Mouse (Mus musculus) embryonic facial prominence, embryonic 13.5 days (tissue): ENCODE measurements at regions not wholly inside any gene's neighbourhood (a gene's known extent, or its start where the extent isn't known, plus 50 kb on each side); places are given as distances from the start of the nearest gene placed in this dataset.

Experiments
- ATAC-seq: fragments of 200-750 bp; cut with Nextera tagmentation; 2 replicates; pipeline ENCODE4 v1.8.0; 2017; ENCODE audit warnings: low read depth; ENCODE audit not compliant: insufficient number of reproducible peaks, insufficient read depth, low FRiP score, low TSS enrichment
- H3K27ac ChIP-seq: fragments of 300-500 bp; sonication (generic); 2 replicates; pipeline ENCODE4 v1.5.1; 2015; ENCODE audit warnings: moderate library complexity, mild to moderate bottlenecking, inconsistent platforms
- H3K27me3 ChIP-seq: fragments of 300-500 bp; sonication (generic); 2 replicates; pipeline ENCODE4 v1.6.1; 2015; ENCODE audit warnings: mild to moderate bottlenecking, inconsistent platforms
- H3K36me3 ChIP-seq: fragments of 300-500 bp; sonication (generic); 2 replicates; pipeline ENCODE4 v1.6.1; 2015; ENCODE audit warnings: mild to moderate bottlenecking, inconsistent platforms
- H3K4me1 ChIP-seq: fragments of 300-500 bp; sonication (generic); 2 replicates; pipeline ENCODE4 v1.6.1; 2015; ENCODE audit warnings: inconsistent platforms
- H3K4me2 ChIP-seq: fragments of 300-500 bp; sonication (generic); 2 replicates; pipeline ENCODE4 v1.6.1; 2015; ENCODE audit warnings: moderate library complexity, mild to moderate bottlenecking, inconsistent platforms
- H3K4me3 ChIP-seq: fragments of 300-500 bp; sonication (generic); 2 replicates; pipeline ENCODE4 v1.5.1; 2015; ENCODE audit warnings: mild to moderate bottlenecking, inconsistent platforms
- H3K9ac ChIP-seq: fragments of 300-500 bp; sonication (generic); 2 replicates; pipeline ENCODE4 v1.6.1; 2015; ENCODE audit warnings: mild to moderate bottlenecking, inconsistent platforms
- H3K9me3 ChIP-seq: fragments of 300-500 bp; sonication (generic); 2 replicates; pipeline ENCODE4 v1.6.1; 2016; ENCODE audit warnings: inconsistent platforms
- WGBS: fragments of 180-500 bp; shearing (Covaris S2); methylation state at CpG from one replicate; pipeline ENCODE4 v1.1.7; 2015; ENCODE audit warnings: mixed read lengths; 5-methylcytosine and 5-hydroxymethylcytosine counted together

- H3K36me3 ChIP-seq, result no peaks in the 10 kb centered on the region
- H3K4me1 ChIP-seq, result no peaks in the 10 kb centered on the region
- 78% methylated on average over 14 of the region's 14 CpGs for WGBS
- ATAC-seq, result no peak
- no peak overlapping the region for H3K4me3 ChIP-seq
- no peak overlapping the region for H3K27ac ChIP-seq
- no peak overlapping the region for H3K4me2 ChIP-seq
- no peak overlapping the region for H3K9ac ChIP-seq
- H3K9me3 ChIP-seq, result no peaks in the 10 kb centered on the region
- no peaks in the 10 kb centered on the region for H3K27me3 ChIP-seq
Observed at GRCm38 (mm10) chr13:69242544-69243296, 243.4 kb upstream of the Adcy2 start.

- ATAC-seq, result no peak
- no peak overlapping the region for H3K4me2 ChIP-seq
- H3K36me3 ChIP-seq, result no peaks in the 10 kb centered on the region
- no peak overlapping the region for H3K9ac ChIP-seq
- H3K27me3 ChIP-seq, result no peaks in the 10 kb centered on the region
- 0 out of 2 replicates have a peak, but pooled peaks cover 3% of the 10 kb centered on the region for H3K9me3 ChIP-seq
- WGBS, result 76% methylated on average over 4 of the region's 4 CpGs
- H3K4me1 ChIP-seq, result no peaks in the 10 kb centered on the region; the same call in 1 of the 2 replicates
- H3K27ac ChIP-seq, result no peak overlapping the region
- H3K4me3 ChIP-seq, result no peak overlapping the region
Observed at GRCm38 (mm10) chr13:69250334-69251129, 251.2 kb upstream of the Adcy2 start.

DNA sequence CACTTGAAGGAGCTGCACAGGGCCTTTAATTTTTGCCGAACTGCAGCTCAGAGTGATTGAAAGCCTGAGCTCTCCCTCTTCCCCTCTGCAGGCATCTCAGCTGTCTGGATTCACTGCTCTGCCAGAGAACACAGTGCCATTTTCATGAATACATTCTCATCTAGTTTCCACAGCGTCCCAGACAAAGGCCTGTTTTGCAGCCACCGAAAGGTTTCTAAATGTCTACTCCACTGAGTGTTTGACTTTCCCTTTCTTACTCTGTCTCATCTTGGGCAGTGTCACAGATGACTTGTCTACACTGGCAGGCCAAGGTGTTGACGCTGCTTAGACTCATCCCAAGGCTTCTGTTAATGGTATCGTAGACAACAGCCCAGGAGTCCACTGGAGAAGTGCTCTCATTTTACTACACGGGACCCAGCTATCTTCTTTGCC lies 251.8 kb upstream of the Adcy2 start:
- no peaks in the 10 kb centered on the region for H3K36me3 ChIP-seq
- H3K4me2 ChIP-seq, result no peak overlapping the region
- no peak for ATAC-seq
- no peaks in the 10 kb centered on the region for H3K27me3 ChIP-seq
- WGBS, result 74% methylated on average over 6 of the region's 6 CpGs
- no peak overlapping the region for H3K9ac ChIP-seq
- H3K9me3 ChIP-seq, result 0 out of 2 replicates have a peak, but pooled peaks cover 9% of the 10 kb centered on the region
- H3K27ac ChIP-seq, result no peak overlapping the region
- H3K4me1 ChIP-seq, result no peaks in the 10 kb centered on the region; the same call in 1 of the 2 replicates
- H3K4me3 ChIP-seq, result no peak overlapping the region

- ATAC-seq, result peak; percentile 61
- no peak overlapping the region for H3K4me3 ChIP-seq
- no peak overlapping the region for H3K4me2 ChIP-seq
- H3K9me3 ChIP-seq, result peaks cover 16% of the 10 kb centered on the region; the same call in 1 of the 2 replicates
- H3K36me3 ChIP-seq, result no peaks in the 10 kb centered on the region
- no peak overlapping the region for H3K27ac ChIP-seq
- 69% methylated on average over 10 of the region's 10 CpGs for WGBS
- H3K4me1 ChIP-seq, result no peaks in the 10 kb centered on the region; the same call in 1 of the 2 replicates
- no peaks in the 10 kb centered on the region for H3K27me3 ChIP-seq
- no peak overlapping the region for H3K9ac ChIP-seq
Observed at GRCm38 (mm10) chr13:69252335-69252734, 253.0 kb upstream of the Adcy2 start.

GRCm38 (mm10) chr13:69260485-69260884 lies 261.1 kb upstream of the Adcy2 start:
- no peak overlapping the region for H3K4me2 ChIP-seq
- no peak overlapping the region for H3K4me3 ChIP-seq
- H3K9ac ChIP-seq, result no peak overlapping the region
- peaks cover 17% of the 10 kb centered on the region; the same call in 1 of the 2 replicates for H3K9me3 ChIP-seq
- no peaks in the 10 kb centered on the region for H3K4me1 ChIP-seq
- 81% methylated on average over 5 of the region's 5 CpGs for WGBS
- H3K27me3 ChIP-seq, result no peaks in the 10 kb centered on the region
- H3K36me3 ChIP-seq, result no peaks in the 10 kb centered on the region
- ATAC-seq, result no peak
- H3K27ac ChIP-seq, result no peak overlapping the region

DNA sequence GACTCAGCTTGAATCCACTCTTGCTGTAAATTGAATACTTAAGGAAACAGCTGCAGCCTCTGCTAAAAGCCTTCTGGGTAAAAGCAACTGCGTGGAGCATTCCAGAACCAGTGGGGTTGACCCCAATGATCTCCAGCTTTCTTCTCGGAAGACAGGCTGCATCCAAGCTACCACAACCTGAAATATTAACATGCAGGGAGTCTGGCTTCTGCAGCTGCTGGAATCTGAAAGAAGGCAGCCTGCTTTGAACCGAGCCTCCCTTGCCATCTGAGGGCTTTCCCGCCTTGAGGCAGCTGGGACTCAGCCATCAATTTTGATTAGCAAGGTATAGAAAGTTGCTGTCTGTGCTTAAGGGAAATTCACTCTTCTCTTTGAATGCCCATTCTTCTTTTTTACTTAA lies 261.6 kb upstream of the Adcy2 start:
- Histone ChIP-seq H3K4me2 (no peak overlapping the region), H3K9ac (no peak overlapping the region), H3K27me3 (no peaks in the 10 kb centered on the region), H3K4me3 (no peak overlapping the region), H3K27ac (no peak overlapping the region), H3K36me3 (no peaks in the 10 kb centered on the region), H3K4me1 (no peaks in the 10 kb centered on the region), H3K9me3 (peaks cover 12% of the 10 kb centered on the region; the same call in 1 of the 2 replicates)
- 68% methylated on average over 4 of the region's 4 CpGs for WGBS
- ATAC-seq, result no peak

DNA sequence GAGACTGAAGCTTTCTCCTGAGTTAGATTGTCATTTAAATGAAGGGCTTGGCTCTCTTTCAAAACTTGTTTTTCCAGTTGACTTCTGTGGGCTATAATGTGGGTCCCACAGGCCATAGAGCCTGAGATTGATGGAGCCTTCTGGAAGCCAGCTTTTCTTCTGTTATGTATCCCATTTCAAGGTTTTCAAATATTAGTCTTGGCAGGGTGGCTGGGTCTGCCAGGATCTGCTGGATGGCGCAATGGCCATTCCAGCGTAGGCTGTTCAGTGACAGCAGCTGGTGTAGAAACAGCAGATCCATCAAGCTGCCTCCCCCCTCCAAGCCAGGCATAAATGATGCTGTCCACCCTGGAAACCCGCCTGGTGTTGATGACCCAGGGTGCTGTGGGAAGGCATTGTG lies 264.4 kb upstream of the Adcy2 start:
- Histone ChIP-seq H3K4me2 (no peak overlapping the region), H3K4me1 (no peaks in the 10 kb centered on the region), H3K9me3 (no peaks in the 10 kb centered on the region), H3K27ac (no peak overlapping the region), H3K4me3 (no peak overlapping the region), H3K27me3 (no peaks in the 10 kb centered on the region), H3K36me3 (no peaks in the 10 kb centered on the region), H3K9ac (no peak overlapping the region)
- 85% methylated on average over 3 of the region's 3 CpGs for WGBS
- ATAC-seq, result no peak

DNA sequence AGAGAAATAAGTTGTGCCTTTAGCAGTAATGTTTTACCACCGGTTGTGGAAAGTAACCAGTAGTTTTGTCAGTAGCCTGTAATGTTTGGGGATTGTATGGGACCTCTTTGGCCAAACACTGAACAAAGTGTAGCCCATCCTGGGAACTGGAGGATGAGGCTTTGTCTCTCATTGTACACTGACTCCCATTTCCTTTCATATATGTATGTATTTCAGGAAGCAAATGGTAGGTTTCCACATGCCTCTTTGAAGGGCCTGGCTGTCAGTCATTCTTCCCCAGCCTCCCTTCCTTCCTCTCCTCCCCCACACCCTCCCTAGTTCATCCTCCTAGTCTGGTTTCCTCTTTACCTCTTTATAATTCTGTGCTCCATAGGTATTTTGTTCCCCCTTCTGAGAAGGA lies 266.7 kb upstream of the Adcy2 start:
- H3K4me2 ChIP-seq, result no peak overlapping the region
- H3K27me3 ChIP-seq, result no peaks in the 10 kb centered on the region
- no peak overlapping the region for H3K4me3 ChIP-seq
- no peaks in the 10 kb centered on the region for H3K4me1 ChIP-seq
- H3K36me3 ChIP-seq, result no peaks in the 10 kb centered on the region
- whole genome bisulfite sequencing, result 39% methylated on average over 1 of the region's 1 CpGs
- no peak overlapping the region for H3K27ac ChIP-seq
- H3K9me3 ChIP-seq, result no peaks in the 10 kb centered on the region
- no peak for ATAC-seq
- H3K9ac ChIP-seq, result no peak overlapping the region

DNA sequence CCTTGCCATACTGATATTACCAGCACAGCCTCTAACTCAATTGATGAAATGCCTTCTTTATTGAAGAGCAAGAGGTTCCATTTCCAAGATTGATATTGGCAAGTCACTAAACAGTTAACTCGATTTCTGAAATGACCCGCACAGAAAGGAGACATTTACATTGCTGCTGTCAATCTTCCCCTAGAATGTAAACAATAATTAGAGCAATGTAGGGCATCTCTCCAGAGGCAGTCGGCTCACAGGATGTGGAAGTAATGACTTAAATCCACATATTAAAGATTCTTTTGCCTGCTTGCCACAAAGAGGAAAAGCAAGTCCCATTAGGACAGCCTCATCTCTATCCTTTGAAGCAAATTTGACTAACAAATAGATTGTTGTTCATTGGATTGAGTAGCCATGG lies 261.0 kb upstream of the Nsun2 start:
- no peak overlapping the region for H3K9ac ChIP-seq
- no peaks in the 10 kb centered on the region for H3K27me3 ChIP-seq
- H3K4me2 ChIP-seq, result no peak overlapping the region
- no peaks in the 10 kb centered on the region for H3K4me1 ChIP-seq
- no peak overlapping the region for H3K4me3 ChIP-seq
- H3K27ac ChIP-seq, result no peak overlapping the region
- H3K36me3 ChIP-seq, result no peaks in the 10 kb centered on the region
- WGBS, result 26% methylated on average over 3 of the region's 3 CpGs
- no peak for ATAC-seq
- H3K9me3 ChIP-seq, result no peaks in the 10 kb centered on the region

GRCm38 (mm10) chr13:69279647-69280046 lies 253.9 kb upstream of the Nsun2 start:
- 77% methylated on average over 8 of the region's 8 CpGs for WGBS

GRCm38 (mm10) chr13:69294483-69294882 lies 239.1 kb upstream of the Nsun2 start:
- no peak for ATAC-seq
- Histone ChIP-seq H3K27ac (no peak overlapping the region), H3K4me2 (no peak overlapping the region), H3K4me1 (no peaks in the 10 kb centered on the region), H3K9ac (no peak overlapping the region), H3K9me3 (no peaks in the 10 kb centered on the region), H3K4me3 (no peak overlapping the region), H3K27me3 (no peaks in the 10 kb centered on the region), H3K36me3 (no peaks in the 10 kb centered on the region)
- WGBS, result 88% methylated on average over 1 of the region's 1 CpGs

More at GRCm38 (mm10) chr13:69279647-69280046, 253.9 kb upstream of the Nsun2 start:
- no peak overlapping the region for H3K4me2 ChIP-seq
- no peaks in the 10 kb centered on the region for H3K27me3 ChIP-seq
- H3K36me3 ChIP-seq, result no peaks in the 10 kb centered on the region
- H3K9ac ChIP-seq, result no peak overlapping the region
- ATAC-seq, result no peak
- H3K27ac ChIP-seq, result no peak overlapping the region
- H3K4me1 ChIP-seq, result no peaks in the 10 kb centered on the region
- no peaks in the 10 kb centered on the region for H3K9me3 ChIP-seq
- H3K4me3 ChIP-seq, result no peak overlapping the region

DNA sequence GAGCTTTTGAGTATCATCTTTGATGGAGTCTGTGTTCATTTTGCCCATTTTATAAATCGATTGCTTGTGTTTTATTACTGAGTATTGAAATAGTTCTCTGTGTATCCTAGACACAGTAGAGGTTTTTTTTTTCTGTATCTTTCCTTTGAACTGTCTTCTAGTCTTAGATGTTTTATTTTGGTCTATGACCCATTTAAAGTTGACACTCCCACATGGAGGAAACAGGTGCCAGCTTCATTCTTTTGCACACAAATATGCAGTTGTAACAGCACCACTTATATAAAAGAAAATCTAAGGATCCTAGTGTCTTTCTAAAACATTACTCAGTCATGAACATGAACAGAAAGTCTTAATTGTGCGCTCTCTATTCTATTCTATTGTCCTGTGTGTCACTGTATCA lies 230.2 kb upstream of the Nsun2 start:
- H3K27ac ChIP-seq, result no peak overlapping the region
- no peaks in the 10 kb centered on the region for H3K36me3 ChIP-seq
- H3K9me3 ChIP-seq, result no peaks in the 10 kb centered on the region
- ATAC-seq, result no peak
- WGBS, result 83% methylated on average over 2 of the region's 2 CpGs
- H3K4me1 ChIP-seq, result no peaks in the 10 kb centered on the region
- no peak overlapping the region for H3K4me3 ChIP-seq
- H3K27me3 ChIP-seq, result no peaks in the 10 kb centered on the region
- H3K4me2 ChIP-seq, result no peak overlapping the region
- no peak overlapping the region for H3K9ac ChIP-seq
